Mouse (Mus musculus) liver, adult (tissue): ENCODE measurements around the gene Dpep2nb.

Source experiments
- GATA4 ChIP-seq: IDR thresholded peaks from 2 replicates; pipeline ENCODE4 v1.6.1; 2014; ENCODE audit warnings: mild to moderate bottlenecking, low read length; ENCODE audit not compliant: insufficient replicate concordance

The Dpep2nb gene

DNA sequence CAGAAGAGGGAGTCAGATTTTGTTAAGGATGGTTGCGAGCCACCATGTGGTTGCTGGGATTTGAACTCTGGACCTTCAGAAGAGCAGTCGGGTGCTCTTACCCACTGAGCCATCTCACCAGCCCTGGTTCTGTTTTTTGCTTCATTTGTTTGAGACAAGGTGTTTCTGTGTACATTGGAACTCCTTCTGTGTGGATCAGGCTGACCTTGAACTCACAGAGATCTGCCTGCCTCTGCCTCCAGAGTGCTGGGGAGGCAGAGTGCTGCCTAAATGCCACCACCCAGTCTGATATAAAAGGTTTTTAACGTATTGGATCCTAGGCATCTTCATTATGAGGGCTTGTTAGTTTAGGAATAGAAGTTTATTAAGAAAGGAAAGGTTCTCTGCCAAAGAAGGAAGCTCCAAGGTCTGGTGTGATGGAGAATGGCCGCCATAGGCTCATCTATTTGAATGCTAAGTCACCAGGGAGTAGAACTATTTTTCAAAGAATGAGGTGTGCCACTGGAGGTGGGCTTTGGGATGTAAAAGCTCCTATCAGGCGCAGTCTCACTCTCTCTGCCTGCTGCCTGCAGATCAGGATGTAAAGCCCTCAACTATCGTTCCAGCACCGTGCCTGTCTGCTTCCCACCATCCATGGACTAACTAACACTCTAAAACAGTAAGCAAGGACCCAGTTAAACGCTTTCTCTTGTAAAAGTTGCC is 34.6 kb downstream of the Dpep2nb start:
- TF ChIP-seq GATA4: no peak

DNA sequence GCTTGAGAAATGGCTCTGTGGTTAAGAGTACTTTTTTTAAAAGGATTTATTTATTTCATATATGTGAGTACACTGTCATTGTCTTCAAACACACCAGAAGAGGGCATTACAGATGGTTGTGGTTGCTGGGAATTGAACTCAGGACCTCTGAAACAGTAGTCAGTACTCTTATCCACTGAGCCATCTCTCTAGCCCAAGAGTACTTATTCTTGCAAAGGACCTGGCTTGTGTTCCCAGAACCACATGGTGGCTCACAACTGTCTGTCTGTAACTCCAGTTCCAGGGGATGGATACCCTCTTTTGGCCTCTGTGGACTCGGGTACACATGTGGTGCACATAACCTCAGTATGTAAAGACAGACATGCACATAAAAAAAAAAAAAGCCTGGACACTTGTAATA is 36.4 kb downstream of the Dpep2nb start:
- TF ChIP-seq GATA4: no peak

DNA sequence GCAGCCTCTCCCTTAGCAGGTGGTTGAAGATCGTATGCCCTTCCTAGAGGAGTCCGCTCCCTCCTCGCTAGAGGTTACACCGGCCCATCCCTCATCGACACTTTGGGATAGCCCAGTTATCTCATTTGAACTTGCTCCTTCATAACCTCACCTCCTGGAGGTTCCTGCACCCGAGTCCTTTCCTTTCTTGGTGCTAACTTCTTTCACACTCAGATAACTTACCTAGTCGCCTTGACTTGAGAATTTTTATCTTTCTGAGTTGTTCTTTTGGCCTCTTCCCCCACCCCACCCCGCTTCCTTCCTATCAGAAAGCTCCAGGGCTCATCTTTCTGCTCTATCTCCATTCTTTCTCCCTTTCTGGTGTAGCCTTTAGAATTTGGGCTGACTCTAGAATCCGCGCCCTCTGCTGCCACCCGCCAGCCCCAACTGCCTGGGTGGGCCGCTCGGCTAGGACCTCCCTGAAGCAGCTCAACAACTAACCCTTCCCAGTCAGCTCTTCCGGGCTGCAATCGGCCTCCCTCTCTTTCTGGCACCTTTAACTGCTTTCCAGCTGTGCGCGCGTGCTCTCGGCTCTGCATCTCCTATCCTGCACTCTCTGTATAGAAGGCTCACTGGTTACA is 39.0 kb downstream of the Dpep2nb start:
- TF ChIP-seq GATA4: no peak

DNA sequence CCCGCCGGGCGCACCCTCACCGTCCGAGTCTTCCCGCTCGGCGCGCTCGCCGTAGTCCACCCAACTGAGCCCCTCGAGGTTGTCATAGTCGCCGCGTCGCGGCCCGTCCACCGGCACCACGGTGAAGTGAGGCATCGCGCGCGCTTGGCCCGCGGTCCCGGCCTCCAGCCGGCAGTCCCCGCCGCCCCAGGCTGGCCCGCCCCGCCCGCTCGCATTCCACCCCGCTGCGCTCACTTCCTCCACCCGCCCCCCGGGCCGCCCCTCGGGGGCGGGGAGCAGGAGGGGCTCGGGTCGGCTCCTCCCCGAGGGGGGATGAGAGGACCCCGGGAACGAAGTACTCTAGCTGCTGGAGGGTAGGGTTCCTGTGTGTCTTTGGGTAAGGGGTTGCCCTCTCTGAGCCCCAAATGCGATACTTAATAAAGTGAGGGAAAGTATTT is 39.9 kb downstream of the Dpep2nb start, which contains the start of gene Slc12a4:
Slc12a4 (minus strand) TSS at position 193 of the 437 bp plus-strand sequence.
- no peak; the same call in 1 of the 2 replicates for TF ChIP-seq GATA4

DNA sequence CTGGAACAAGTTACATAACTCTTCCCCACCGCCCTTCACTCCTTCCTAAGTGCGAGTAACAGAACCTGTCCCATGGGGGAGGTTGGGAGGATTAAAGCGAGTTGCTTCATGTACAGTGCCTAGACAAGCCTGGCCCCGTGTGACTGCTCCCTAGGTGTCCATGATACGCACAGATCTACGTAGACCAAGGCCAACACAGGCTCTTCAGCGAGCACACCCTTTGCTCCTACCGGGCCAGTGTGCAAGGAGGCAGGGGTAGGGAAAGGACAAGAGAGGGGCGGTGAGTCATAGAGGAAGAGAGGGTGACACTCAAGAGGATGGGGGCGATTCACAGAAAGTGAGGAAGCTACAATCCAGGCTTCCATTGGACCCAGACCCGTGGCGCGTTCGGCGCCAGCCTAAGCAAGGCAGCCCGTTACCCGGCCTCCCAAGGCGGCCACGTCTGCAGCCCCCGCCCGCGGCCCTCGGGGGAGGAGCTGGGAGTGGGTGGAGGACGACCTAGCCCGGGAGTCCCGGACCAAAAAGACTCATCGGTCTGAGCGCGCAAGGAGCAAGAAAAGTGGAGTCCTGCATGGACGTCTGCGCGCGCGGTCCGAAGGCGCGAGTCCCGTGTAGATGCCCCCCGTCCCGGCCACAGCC is 40.4 kb downstream of the Dpep2nb start:
- TF ChIP-seq GATA4: no peak

DNA sequence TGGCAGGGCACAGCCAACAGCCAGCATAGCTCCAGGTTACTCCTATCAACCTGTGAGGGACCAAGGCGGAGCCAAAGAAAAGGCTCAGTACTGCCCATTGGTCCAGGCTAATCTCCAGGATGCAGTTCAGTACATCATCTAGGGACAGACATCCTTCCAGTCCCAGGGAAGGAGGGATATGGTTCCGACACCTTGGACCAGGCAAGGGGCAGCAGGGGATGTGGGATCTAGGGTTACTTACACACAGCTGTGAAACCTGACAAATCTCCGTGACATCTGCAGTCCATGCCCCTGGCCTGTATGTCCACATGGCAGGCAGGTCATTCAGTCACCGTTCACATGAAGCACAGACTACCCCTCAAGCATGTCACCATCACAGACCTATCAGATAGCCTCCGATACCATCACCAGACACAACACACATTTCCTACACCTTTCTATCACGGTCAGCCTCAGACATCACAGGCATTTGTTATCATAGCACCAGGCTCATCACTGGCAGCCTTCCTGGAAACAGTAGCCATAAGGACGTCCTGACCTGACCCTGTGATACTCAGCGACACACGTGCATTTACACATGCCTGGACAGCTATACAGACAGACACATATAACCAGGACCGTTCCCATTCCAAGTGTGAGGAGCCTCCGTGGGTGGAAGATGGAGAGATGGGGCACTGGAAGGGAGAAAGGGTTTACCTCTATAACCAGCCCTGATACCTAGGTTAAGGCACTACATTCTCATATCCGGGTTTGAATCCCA is 41.1 kb downstream of the Dpep2nb start:
- peak; percentile 43; the same call in 1 of the 2 replicates for TF ChIP-seq GATA4

DNA sequence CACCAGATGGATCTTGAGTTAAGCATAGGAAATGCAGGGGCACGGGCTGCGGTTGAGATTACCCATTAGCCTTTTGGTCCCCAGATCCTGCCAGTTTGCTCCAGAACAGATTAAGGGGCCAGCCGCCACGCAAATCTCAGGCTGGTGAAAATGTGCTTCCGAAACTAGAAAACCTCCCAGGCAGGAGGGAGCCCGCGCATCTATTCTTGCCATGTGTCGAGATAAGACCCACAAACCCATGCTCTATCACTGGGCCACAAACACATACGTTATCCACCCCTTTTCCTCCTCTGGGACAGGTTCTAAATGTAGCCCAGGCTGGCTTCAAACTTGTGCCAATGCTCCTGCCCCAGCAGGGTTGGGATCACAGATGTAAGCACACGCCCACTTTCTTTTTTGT is 44.2 kb downstream of the Dpep2nb start:
- no peak for TF ChIP-seq GATA4

DNA sequence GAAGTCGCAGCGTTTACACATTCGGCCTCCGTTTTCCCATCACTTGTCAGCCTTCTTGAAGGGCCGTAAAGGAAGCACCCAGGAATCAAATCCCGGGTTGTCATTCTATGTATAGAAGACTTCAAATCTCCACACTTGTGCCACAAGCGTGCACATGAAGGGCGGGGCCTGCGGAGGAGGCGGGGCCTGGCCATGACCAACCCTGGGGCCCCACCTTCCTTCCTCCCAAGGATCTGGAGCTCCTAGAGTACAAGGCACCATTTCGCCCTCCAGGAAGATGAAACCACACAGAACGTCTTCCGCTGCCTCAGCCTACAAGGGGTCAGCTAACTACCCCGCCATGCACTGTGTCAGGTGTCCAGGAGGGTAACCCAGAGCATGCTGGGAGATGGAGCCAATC is 44.7 kb downstream of the Dpep2nb start:
- TF ChIP-seq GATA4: no peak

DNA sequence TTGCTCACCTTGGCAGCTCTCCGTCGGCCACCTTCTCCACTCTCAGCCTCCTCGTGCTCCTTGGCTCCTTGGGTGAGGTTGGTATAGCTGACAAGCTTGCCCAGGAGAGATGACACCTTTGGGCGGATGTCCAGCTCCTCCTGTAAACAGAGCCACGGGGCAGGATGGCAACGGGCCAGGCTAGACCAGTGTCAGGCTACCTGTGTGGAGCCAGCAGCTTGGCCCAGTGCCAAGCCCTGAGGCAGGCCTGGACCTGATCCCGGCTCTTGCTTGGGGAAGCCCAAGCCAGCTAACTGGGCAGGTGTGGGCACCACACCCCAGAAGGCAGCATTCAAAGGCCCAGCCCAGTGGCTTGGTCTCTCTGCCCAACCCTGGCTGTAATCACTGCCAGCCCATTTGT is 46.4 kb downstream of the Dpep2nb start:
- no peak for TF ChIP-seq GATA4

DNA sequence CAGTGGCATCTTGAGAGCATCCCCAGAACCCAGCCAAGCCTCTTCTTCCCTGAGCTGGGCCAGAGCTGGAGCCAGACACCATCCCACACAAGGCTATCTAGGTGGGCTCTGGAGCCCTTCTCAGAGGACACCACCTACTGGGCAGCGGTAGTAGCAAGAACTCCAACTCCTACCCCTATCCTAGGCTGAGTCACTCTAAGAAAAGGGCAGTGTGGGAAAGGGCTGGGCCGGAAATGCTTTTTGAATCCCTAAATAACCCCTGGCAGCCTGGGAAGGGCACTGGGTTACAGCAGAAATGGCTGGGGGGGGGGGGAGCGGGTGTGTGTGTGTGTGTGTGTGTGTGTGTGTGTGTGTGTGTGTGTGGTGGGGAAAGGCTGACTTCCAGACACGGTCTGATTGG is 48.0 kb downstream of the Dpep2nb start:
- no peak for TF ChIP-seq GATA4

DNA sequence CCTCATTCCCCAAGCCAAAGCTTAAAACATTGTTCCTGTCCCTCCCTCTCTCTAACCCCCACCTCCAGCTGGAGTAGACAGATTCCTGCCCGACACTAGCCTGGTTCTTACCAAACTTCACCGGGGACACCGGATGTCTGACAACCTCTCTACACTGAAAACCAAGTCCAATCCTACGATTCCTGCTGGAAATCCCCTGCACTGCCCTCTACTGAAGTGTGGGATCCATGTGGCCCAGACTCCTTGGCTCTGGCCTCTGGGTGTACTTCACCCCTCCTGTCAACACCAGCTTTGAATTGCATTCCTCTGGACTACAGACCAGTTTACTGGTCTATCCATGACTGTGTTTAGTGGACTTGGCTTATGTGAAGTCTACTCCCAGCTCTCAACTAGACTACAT is 49.2 kb downstream of the Dpep2nb start:
- TF ChIP-seq GATA4: no peak

DNA sequence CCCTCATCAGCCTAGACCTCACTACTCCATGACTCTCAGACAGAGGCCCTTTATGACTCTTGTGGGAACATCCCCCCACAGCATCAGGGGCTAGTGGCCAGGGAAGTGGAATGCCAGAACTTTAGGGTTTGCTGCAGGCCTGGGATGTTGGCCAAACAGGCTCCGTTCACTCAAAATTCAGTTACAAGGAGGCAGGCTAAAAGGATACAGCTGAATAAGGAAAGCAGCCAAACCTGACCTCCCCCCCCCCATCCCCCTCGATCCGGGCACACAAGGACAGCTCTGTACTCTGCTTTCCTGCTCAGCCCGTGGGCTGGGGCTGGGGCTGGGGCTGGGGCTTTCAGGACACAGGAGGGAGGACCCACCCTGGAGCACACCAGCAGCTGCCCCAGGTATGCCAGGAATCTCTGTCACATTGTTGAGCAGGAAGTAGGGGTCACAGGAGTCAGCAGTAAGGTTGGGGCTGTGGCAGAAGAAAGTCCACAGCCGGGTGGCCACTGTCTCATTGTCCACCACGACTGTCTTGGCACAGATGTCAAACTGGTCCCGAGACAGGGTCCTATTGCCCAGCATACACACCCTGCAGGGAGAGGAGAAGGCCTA is 54.6 kb downstream of the Dpep2nb start:
- TF ChIP-seq GATA4: no peak

DNA sequence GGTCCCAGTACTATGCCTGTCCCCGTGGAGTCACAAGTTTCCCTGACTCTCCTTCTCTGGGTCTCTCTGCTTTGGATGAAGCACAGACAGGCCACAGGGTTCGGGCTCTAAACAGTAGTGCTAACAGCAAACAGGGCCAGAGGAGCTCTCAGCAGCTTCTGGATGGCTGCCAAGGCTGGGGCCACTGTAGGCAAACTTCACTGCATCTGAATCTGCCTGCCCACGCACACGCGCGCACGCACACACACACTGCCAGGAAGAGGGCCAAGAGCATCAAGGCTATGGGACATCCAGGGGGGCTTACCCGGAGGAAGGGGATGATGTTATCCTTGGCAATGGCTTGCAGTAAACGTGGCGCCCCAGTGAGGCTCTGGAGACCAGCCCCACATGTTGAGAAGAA is 56.4 kb downstream of the Dpep2nb start:
- TF ChIP-seq GATA4: no peak
